Mouse (Mus musculus) G1E (cell line): ENCODE measurements around the gene Fhad1.

Experiments used
- CTCF ChIP-seq: IDR thresholded peaks from 2 replicates; pipeline ENCODE4 v1.5.1; 2012; ENCODE audit warnings: low read depth, low read length, inconsistent platforms, mixed read lengths
- GATA1 ChIP-seq: IDR thresholded peaks from 2 replicates; pipeline ENCODE4 v1.6.1; 2012; ENCODE audit warnings: borderline replicate concordance, low read length, inconsistent platforms, mixed read lengths
- GATA2 ChIP-seq: IDR thresholded peaks from 2 replicates; pipeline ENCODE4 v1.6.1; 2012; ENCODE audit warnings: low read depth, low read length, inconsistent platforms, borderline replicate concordance
- POLR2AphosphoS5 ChIP-seq: IDR thresholded peaks from 2 replicates; pipeline ENCODE4 v1.6.1; 2012; ENCODE audit warnings: low read depth, low read length, inconsistent platforms; ENCODE audit not compliant: insufficient replicate concordance
- TAL1 ChIP-seq: conservative IDR thresholded peaks from 2 replicates; pipeline ENCODE4 v1.6.1; 2012; ENCODE audit warnings: low read depth, low read length, inconsistent platforms, mixed read lengths

- TF ChIP-seq CTCF (no peak), GATA1 (no peak), GATA2 (no peak), TAL1 (no peak), POLR2AphosphoS5 (no peak)
Observed at GRCm38 (mm10) chr4:142053661-142054448, 39.0 kb upstream of the Fhad1 start.
